Mouse (Mus musculus) adrenal gland, adult 18-20 months (tissue): ENCODE data around the gene Fxyd7. TPM values are rescaled to one million over a fixed set of nuclear protein-coding genes. Genes with fewer than 3 reads are reported as not detected.

Experiments
- DNase-seq, 2 experiments: peaks; one replicate each; pipeline ENCODE4 v3.0.0; 2021 to 2022; ENCODE audit warnings: low spot score in 2 of 2
- total RNA-seq, 2 experiments: library from RNA; stranded (reverse); gene quantifications; 1 replicate in 1 of 2; 2 replicates in 1 of 2; pipeline ENCODE4 v1.2.3; 2021

Gene Fxyd7
- total RNA-seq, 2 experiments from 2014 or later, result 1.9 to 2.3 TPM

DNA sequence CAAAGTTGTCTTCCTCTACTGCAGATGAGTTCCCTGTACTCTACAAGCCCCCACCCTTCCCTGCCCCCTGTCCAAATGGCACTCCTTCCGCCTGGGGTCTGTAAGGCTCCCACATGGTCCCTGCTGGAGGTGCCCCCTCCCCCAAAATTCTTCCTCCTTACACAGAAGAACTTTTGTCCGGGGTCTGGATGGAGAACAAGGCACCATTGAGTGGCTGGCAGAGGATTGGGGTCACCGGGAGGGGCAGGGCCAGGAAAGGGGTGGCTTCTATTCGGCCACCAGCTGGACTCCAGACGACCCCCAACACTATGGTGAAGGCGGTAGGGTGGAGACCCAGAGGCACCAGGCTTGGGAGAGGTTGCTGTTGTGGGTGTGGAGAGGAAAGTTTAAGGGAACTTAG, 26.2 kb upstream of the Fxyd7 start:
- no peak for DNase-seq

DNA sequence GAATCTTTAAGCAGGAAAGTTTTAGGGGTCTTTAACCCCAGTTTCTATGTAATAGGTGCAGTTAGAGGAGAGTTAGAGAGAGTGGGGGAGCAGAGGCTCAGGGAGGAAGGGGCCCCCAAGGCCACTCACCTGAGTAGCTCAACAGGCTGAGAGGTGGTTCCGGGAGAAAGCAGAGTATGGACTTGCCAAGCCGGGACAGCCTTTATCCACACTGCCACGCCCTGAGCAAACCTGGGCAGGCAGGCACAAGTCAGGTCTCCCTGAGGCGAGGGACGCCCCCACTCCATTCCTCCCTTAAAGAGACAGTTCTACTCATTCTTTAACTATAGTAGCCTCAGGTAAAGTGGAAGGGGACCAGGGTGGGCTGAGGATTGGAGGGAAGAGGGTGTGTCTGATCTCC, 25.2 kb upstream of the Fxyd7 start, which contains the start of gene Fxyd3:
Fxyd3 (minus strand) TSS at position 213 of the 400 bp plus-strand sequence.
- DNase-seq, result no peak

DNA sequence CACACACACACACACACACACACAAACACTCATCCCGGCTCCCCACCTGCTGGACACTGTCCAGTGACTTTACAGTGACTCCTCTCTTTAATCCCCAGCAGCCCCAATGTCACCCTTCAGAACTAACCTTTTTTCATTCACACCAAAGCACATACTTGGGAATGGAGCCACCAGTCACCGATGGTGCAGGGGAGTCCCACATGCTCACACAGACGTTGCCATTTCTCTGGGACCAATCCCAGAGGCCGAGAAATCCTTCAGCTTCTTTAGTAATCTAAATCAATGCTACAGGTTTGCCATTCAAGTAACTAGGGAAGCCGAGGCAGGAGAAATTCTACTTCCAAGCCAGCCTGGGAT, 23.4 kb upstream of the Fxyd7 start:
- DNase-seq, result no peak

DNA sequence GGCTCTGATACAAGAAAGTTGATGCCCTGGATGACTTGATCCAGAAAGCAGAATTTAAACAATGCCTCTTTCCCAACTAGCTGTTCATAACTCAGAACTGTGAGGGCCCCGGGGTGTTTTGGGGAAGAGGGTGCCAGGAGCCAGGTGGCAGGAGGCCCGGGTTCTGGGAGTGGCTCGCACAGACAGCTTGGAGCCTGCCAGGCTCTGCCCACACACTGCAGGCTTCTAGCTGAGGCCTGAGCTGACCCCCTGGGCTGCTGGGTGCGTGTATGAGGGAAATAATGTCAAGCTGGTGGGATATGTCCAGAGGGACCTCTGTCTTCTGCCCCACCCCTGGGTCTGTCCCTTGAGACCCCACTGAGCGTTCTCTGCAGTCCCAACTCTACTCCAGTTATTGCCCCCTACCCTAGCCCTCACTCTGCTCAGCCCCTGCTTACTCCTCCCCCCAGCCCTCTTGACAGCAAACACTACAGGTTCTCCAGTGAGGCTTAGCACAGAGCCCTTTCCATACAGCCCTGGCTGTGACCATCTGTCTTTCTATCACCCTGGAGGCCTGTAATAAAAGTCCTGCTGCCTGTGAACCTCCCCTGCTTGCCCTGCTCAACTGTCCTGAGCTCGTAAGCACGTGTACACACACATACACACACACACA, 22.9 kb upstream of the Fxyd7 start:
- no peak for DNase-seq

- no peak for DNase-seq
These were observed 22.3 kb upstream of the Fxyd7 start for GRCm38 (mm10) chr7:31073546-31073945.

DNA sequence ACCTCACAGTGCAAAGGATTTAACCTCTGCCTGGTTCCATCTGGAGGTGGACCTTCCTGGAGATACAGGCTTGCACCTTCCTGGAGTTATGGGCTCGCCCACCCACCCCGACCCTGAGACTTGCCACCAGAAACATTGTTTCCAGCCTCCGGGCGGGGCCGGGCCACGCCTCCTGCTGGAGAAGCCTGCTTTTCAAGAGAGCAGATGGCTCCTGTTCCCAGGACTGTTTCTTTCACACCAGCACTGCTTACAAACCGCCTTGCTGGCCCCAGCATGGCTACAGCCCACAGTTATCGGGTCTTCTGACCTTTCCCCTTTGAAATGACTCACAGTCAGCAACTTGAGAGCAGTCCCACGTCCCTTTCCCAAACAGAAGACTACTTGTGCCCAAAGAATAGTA, 21.1 kb upstream of the Fxyd7 start:
- no peak for DNase-seq

DNA sequence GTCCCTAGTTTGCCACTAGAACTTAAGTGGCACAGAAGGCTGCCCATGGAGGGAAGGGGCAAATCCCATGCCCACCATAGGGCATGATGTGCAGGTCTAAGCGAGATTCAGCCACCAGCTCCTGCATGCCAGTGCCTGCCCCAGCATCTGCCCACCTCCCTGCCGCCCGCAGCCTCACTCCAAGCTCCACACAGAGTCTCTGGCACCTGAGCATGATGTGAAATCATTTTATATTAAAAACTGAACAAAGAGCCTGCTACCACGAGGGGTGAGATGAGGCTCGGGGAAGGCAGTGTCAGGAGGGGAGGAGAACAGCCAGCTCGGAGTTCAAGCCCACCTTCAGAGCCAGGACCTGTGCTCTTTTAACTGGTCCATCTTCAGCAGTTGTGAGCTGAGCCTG, 19.1 kb upstream of the Fxyd7 start:
- DNase-seq, result no peak

- DNase-seq, result no peak
These were observed 18.2 kb upstream of the Fxyd7 start for GRCm38 (mm10) chr7:31069491-31069890.

- no peak for DNase-seq
These were observed 16.6 kb upstream of the Fxyd7 start for GRCm38 (mm10) chr7:31067836-31068235.

DNA sequence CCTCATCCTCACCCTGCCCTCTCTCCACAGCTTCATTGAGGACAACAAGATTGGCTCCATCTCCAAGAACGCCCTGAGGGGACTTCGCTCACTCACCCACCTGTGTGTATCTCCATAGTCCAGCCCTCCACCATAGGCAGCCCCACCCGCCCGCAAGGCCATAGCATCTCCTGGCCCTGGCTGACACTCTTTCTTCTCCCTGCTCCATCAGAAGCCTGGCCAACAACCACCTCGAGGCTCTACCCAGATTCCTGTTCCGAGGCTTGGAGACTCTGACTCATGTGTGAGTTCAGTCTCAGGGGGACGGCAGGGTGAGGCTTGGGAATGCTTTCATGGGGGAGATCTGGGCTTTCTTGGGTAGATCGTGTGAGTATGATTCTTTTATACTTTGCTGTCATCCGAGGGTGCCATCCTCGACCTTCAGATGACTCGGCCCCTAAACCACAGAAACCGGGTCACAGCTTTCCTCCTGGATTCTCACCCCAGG, 11.8 kb upstream of the Fxyd7 start:
- no peak for DNase-seq

DNA sequence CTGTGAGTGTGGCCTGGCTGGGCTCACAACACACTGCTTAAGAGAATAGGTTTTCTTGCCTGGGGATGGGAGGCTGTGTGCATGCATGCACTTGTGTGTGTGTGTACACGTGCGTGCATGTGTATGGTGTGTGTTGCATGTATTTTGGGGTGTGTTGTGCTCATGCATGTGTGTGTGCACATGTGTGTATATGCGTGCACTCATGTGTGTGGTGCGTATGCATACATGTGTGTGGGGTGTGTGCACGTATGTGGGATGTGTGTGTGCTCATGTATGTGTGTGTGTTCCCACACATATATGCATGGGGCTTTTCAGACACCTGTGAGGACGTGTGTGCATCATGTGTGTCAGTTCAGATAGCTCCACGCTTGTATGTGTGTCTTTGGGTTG, 9.3 kb upstream of the Fxyd7 start:
- DNase-seq, result no peak

GRCm38 (mm10) chr7:31059919-31060620, 8.8 kb upstream of the Fxyd7 start:
- no peak for DNase-seq

DNA sequence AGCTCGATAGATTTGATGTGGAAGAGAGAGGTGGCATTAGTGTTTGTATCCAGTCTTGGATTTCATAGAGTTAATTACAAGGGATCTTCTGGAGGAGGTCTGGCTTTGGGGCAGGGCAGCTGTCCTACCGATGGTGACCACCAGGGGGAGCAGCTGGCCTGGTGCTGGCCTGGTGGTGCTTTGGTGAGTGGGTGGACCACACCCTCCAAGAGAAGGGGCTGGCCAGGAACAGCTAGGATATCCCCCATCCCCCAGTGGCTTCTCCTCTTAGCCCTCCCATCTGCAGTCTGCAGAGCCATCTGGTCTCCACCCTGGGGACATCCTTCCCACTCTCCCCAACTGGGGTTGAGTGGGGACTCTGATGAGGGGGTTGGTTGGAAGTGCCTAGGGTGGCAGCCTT, 7.8 kb upstream of the Fxyd7 start, which contains the start of gene Lgi4:
Lgi4 (plus strand) TSS at position 235 of the 400 bp plus-strand sequence.
- DNase-seq, result peak; percentile 85 to 91

- DNase-seq, result no peak
These were observed 6.9 kb upstream of the Fxyd7 start for GRCm38 (mm10) chr7:31058211-31058610.

- DNase-seq, result no peak
These were observed 6.5 kb upstream of the Fxyd7 start for GRCm38 (mm10) chr7:31057730-31058129.

GRCm38 (mm10) chr7:31057071-31057470, 5.8 kb upstream of the Fxyd7 start, which contains the start of gene Fxyd1:
Fxyd1 (minus strand) TSS chr7:31057199.
- DNase-seq, result no peak

DNA sequence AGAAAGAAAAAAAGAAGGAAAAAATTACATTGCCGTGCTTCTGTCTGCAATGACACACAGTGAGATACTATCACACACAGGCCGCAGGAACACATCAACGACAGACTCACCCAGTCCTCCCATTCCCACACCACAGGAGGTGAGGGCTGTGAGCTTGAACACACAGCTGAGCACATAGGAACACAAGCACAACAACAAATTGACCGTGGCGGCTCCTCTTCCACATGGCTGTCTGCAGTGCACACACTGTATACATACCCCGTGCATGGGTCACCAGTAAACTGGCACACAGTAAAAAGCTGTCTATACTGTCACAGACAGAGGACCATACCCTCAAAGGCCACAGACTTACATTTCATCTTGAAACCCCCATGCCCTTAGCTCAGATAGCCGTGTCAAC, 5.2 kb upstream of the Fxyd7 start:
- no peak for DNase-seq

DNA sequence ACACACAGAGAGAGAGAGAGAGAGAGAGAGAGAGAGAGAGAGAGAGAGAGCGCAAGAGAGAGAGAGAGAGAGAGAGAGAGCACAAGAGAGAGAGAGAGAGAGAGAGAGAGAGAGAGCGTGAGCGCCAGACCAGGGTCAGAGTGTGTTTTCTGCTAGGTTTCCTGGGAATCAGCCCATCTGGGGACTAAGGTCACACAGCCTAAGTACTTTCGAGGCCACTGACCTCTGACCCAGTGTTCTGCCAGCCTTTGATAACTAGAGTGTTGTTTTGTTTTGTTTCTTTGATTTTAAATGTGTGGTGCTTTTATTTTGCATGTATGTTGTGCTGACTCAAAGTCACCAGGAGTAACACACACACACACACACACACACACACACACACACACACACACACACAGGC, 4.6 kb upstream of the Fxyd7 start:
- DNase-seq, result no peak

DNA sequence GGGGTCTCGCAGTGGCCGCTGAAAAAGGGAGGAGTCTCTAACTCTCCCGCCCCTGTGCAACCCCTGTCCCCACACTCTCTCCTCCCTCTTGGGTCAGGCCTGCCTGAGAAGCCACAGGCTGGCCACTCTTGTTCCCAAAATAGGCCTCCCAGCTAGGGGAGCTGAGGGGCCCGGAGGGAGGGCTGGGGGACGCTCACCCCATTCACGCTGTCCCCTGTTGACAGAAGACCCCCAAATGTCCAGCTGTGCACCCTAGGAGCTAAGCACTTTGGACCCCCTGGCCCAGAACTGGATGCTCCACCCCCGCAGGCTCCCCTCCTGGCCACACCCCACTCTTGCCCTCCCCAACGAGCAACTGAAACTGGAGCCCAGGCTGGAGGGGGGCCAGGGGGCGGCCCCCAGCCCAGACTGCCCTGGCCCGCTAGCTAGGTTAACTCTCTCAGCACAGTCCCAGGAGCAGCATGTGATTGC, 4.1 kb upstream of the Fxyd7 start:
- DNase-seq, result peak in 1 of 2 experiments; percentile 66

- no peak for DNase-seq
These were observed 3.5 kb upstream of the Fxyd7 start for GRCm38 (mm10) chr7:31054661-31055320.

GRCm38 (mm10) chr7:31053882-31054447, 2.7 kb upstream of the Fxyd7 start:
- DNase-seq, result no peak
